Mouse (Mus musculus): ENCODE results near the gene Gpr179. TPM values are rescaled to one million over a fixed set of nuclear protein-coding genes. Genes with fewer than 3 reads are reported as not detected.
A peak's percentile ranks its signal among the peaks of the same experiment; 100 is the strongest.

Gpr179 gene
- polyA plus RNA-seq, 1 experiment from 2014 or later, result 0.19 TPM

DNA sequence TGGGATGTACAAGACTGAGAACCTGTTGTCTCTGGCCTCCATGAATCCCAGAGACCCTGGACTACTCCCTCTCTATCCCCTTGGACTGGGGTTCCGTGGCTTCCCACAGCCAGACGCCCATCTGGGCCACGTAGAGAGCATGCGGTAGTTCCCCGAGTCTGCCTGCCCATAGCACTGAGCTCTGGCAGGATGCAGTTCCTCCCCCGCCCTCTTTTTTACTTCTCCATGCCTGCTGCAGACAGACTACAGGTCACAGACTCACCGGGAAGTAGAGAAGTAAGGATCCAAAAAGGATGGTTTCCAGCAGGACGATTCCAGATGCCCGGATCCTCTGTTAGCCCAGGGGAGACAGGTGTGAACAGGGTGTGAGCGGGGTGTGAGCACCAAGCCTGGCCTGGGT lies 6.4 kb downstream of the Gpr179 start:
- Histone ChIP-seq H3K9ac (replicated peaks; ENCODE audit: low read depth, low read length) (no peak overlapping the region), H3K4me1 (replicated peaks; ENCODE audit: control insufficient read depth, insufficient read depth, low read length) (peaks cover 10% of the 10 kb centered on the region), H3K9me3 (ENCODE audit: control insufficient read depth, low read length) (no peaks in the 10 kb centered on the region), H3K36me3 (ENCODE audit: control insufficient read depth, insufficient read depth) (no peaks in the 10 kb centered on the region), H3K4me2 (ENCODE audit: low read length) (no peak overlapping the region), H3K27me3 (replicated peaks; ENCODE audit: control insufficient read depth, insufficient read depth, low read length) (no peaks in the 10 kb centered on the region), H3K4me3 (replicated peaks; ENCODE audit: low read length) (no peak overlapping the region), H3K27ac (ENCODE audit: low read length) (no peak overlapping the region)
- no peak for ATAC-seq
- 80% methylated on average over 10 of the region's 10 CpGs for WGBS

DNA sequence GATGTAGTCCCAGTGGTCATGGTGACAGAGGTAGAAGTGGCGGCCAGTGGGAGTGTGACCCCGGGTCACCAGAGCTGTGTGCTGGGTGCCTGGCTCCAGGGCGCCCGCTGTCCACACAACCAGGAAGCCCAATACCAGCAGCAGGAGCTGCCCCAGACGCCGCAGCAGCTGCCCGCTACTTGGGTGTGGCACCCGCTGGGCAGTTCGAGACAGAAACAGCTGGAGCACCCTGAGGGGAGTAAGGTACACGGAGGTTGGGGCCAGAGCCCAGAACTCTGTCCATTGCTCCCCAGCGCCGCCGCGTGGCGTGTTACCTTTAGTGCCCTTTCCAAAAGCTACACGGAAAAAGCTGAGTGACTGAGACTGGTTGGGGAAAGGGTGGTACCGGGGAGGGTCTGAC lies 8.3 kb downstream of the Gpr179 start:
- H3K36me3 ChIP-seq (ENCODE audit: control insufficient read depth, insufficient read depth), result no peaks in the 10 kb centered on the region
- no peak overlapping the region for H3K9ac ChIP-seq (replicated peaks; ENCODE audit: low read depth, low read length)
- H3K9me3 ChIP-seq (ENCODE audit: control insufficient read depth, low read length), result no peaks in the 10 kb centered on the region
- no peak overlapping the region for H3K27ac ChIP-seq (ENCODE audit: low read length)
- ATAC-seq, result no peak
- H3K4me1 ChIP-seq (replicated peaks; ENCODE audit: control insufficient read depth, insufficient read depth, low read length), result peaks cover 5% of the 10 kb centered on the region
- WGBS, result 33% methylated on average over 17 of the region's 17 CpGs
- no peak overlapping the region for H3K4me2 ChIP-seq (ENCODE audit: low read length)
- H3K4me3 ChIP-seq (replicated peaks; ENCODE audit: low read length), result no peak overlapping the region
- H3K27me3 ChIP-seq (replicated peaks; ENCODE audit: control insufficient read depth, insufficient read depth, low read length), result no peaks in the 10 kb centered on the region

DNA sequence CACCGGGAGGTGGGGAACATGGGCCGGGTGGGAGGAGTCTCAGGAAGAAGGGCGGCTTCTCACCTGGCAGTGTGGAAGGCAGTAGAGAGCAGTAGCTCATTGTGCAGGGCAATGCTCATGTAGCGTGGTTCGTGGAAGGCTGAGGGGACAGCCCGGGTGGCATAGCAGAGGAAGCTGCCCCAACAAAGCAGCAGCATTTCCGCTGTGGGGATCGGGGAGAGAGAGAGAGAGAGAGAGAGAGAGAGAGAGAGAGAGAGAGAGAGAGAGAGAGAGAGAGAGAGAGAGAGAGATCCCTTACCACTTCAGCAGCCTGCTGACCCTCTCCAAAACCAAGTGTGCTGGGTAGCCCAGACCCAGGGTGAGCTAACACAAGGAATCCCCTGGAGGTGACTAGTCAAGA lies 8.7 kb downstream of the Gpr179 start:
- H3K27ac ChIP-seq (ENCODE audit: low read length), result no peak overlapping the region
- WGBS, result 40% methylated on average over 8 of the region's 8 CpGs

DNA sequence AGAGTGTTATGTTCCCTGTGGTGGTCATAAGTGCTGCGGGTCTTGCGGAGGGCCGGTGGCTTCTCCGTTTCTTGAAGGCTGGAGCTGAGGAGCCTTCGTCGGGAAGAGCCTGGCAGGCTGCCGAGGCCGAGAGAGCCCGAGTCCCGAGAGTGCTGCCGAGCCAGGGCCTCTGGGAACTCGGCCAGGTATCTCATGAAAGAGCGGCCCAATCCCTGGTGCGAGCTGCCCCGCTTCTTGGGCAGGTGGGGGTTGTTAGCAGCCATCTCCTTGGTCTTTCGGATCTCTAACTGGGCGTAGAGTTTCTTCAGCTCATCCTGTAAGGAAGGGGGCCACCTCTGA lies 12.9 kb downstream of the Gpr179 start:
- H3K36me3 ChIP-seq (ENCODE audit: control insufficient read depth, insufficient read depth), result no peaks in the 10 kb centered on the region
- H3K9me3 ChIP-seq (ENCODE audit: control insufficient read depth, low read length), result no peaks in the 10 kb centered on the region
- ATAC-seq, result peak; percentile 31; the same call in 1 of the 2 replicates
- 21% methylated on average over 17 of the region's 17 CpGs for WGBS
- H3K4me3 ChIP-seq (replicated peaks; ENCODE audit: low read length), result peak overlapping the region; percentile 11; the same call in 1 of the 2 replicates
- peak overlapping the region; percentile 37 for H3K9ac ChIP-seq (replicated peaks; ENCODE audit: low read depth, low read length)
- H3K27ac ChIP-seq (ENCODE audit: low read length), result no peak overlapping the region
- peak overlapping the region; percentile 41 for H3K4me2 ChIP-seq (ENCODE audit: low read length)
- peaks cover 10% of the 10 kb centered on the region for H3K4me1 ChIP-seq (replicated peaks; ENCODE audit: control insufficient read depth, insufficient read depth, low read length)
- H3K27me3 ChIP-seq (replicated peaks; ENCODE audit: control insufficient read depth, insufficient read depth, low read length), result no peaks in the 10 kb centered on the region

More for the DNA sequence above, 8.7 kb downstream of the Gpr179 start:
- no peaks in the 10 kb centered on the region for H3K27me3 ChIP-seq (replicated peaks; ENCODE audit: control insufficient read depth, insufficient read depth, low read length)
- no peak overlapping the region for H3K9ac ChIP-seq (replicated peaks; ENCODE audit: low read depth, low read length)
- peaks cover 10% of the 10 kb centered on the region for H3K4me1 ChIP-seq (replicated peaks; ENCODE audit: control insufficient read depth, insufficient read depth, low read length)
- no peak overlapping the region for H3K4me2 ChIP-seq (ENCODE audit: low read length)
- no peak for ATAC-seq
- H3K36me3 ChIP-seq (ENCODE audit: control insufficient read depth, insufficient read depth), result no peaks in the 10 kb centered on the region
- H3K4me3 ChIP-seq (replicated peaks; ENCODE audit: low read length), result no peak overlapping the region
- H3K9me3 ChIP-seq (ENCODE audit: control insufficient read depth, low read length), result no peaks in the 10 kb centered on the region

DNA sequence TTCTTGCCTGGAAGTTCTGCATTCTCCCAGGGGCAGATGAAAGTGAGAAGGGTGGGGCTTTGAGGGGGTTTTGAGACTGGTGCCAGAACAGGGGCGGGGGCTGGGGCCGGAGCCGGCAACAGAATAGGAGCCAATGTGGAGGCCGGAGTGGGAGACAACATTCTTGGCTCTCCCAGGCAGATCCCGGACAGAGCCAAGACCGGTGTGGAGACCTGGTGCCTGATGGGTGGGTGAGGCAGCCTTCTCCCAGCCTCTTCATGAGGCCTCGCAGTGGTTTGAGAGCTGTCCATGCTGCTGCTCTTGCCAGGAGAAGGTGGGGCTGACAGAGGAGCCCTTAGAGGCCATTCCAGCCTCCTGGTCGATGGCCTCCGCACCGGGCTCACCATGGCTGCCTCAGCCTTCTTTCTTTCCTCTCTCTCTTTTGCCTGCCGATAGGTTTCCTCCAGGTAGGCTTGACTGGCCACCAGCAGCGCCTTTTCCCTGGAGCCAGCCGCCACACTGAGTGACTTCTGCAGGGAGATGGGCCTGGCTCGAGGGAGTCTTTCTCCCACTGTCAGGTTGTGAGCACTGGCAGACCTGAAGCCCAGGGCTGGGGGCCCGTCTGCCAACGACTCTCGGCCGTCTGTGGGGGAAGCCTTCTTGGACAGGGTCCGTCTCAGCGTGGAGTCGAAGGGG lies 13.4 kb downstream of the Gpr179 start:
- Histone ChIP-seq H3K4me2 (ENCODE audit: low read length) (peak overlapping the region; percentile 41), H3K4me1 (replicated peaks; ENCODE audit: control insufficient read depth, insufficient read depth, low read length) (peaks cover 10% of the 10 kb centered on the region), H3K4me3 (replicated peaks; ENCODE audit: low read length) (peak overlapping the region; percentile 11; the same call in 1 of the 2 replicates), H3K27ac (ENCODE audit: low read length) (no peak overlapping the region), H3K9ac (replicated peaks; ENCODE audit: low read depth, low read length) (peak overlapping the region; percentile 37), H3K9me3 (ENCODE audit: control insufficient read depth, low read length) (no peaks in the 10 kb centered on the region), H3K36me3 (ENCODE audit: control insufficient read depth, insufficient read depth) (no peaks in the 10 kb centered on the region), H3K27me3 (replicated peaks; ENCODE audit: control insufficient read depth, insufficient read depth, low read length) (no peaks in the 10 kb centered on the region)
- ATAC-seq, result peak; percentile 12; the same call in 1 of the 2 replicates
- WGBS, result 36% methylated on average over 21 of the region's 21 CpGs

DNA sequence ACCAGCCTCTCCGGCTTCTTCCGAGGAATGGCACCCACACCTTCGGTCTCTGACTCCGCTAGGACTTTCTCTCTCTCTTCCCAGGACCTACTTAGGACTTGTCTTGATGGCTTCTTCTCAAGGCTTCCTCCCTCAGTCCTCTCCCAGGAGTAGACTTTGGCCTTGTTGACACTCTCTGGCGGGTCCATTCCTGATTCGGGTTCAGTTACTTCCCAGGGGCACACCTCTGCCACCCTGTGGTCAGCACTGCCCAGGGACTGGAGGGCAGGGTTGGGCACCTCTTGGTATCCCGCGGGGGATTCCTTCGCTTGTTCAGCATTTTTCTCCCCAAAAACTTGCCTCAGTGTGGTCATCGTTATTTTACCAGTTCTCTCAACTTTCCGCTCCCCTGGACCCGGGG lies 14.5 kb downstream of the Gpr179 start:
- no peaks in the 10 kb centered on the region for H3K27me3 ChIP-seq (replicated peaks; ENCODE audit: control insufficient read depth, insufficient read depth, low read length)
- no peak for ATAC-seq
- H3K36me3 ChIP-seq (ENCODE audit: control insufficient read depth, insufficient read depth), result no peaks in the 10 kb centered on the region
- H3K4me2 ChIP-seq (ENCODE audit: low read length), result no peak overlapping the region
- 89% methylated on average over 12 of the region's 12 CpGs for WGBS
- H3K4me1 ChIP-seq (replicated peaks; ENCODE audit: control insufficient read depth, insufficient read depth, low read length), result peaks cover 10% of the 10 kb centered on the region
- H3K4me3 ChIP-seq (replicated peaks; ENCODE audit: low read length), result no peak overlapping the region
- no peak overlapping the region for H3K27ac ChIP-seq (ENCODE audit: low read length)
- H3K9me3 ChIP-seq (ENCODE audit: control insufficient read depth, low read length), result no peaks in the 10 kb centered on the region
- H3K9ac ChIP-seq (replicated peaks; ENCODE audit: low read depth, low read length), result no peak overlapping the region

DNA sequence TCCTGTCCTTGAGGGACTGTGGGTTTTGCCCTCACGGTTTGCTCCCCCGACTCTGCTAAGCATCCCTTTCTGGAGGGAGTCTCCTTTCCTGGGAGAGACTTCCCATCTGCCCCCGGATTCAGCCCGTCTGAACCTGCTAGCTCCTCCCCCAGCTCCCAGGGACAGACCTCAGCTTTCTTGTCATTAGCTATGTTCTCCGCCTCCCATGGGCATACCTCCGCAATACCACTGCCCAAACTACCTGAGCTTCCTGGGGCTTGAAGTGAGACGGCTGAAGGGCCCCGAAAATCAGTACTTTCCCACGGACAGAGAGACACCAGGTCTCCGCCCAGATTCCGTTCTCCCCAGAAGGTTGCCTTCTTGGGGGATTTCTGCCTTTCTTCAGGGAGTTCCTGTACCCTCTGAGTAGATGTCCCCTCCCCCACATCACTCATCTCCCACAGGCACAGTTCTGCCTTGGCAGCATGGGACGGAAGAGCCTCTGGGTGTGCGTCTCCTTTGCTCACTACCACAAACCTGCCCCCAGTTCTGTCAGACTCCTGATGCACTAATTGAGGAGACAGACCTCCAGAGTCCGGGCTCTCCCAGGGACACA lies 15.0 kb downstream of the Gpr179 start:
- H3K4me1 ChIP-seq (replicated peaks; ENCODE audit: control insufficient read depth, insufficient read depth, low read length), result peaks cover 10% of the 10 kb centered on the region
- H3K4me2 ChIP-seq (ENCODE audit: low read length), result no peak overlapping the region
- no peaks in the 10 kb centered on the region for H3K9me3 ChIP-seq (ENCODE audit: control insufficient read depth, low read length)
- 68% methylated on average over 14 of the region's 14 CpGs for WGBS
- H3K27me3 ChIP-seq (replicated peaks; ENCODE audit: control insufficient read depth, insufficient read depth, low read length), result no peaks in the 10 kb centered on the region
- no peak overlapping the region for H3K9ac ChIP-seq (replicated peaks; ENCODE audit: low read depth, low read length)
- H3K36me3 ChIP-seq (ENCODE audit: control insufficient read depth, insufficient read depth), result no peaks in the 10 kb centered on the region
- no peak for ATAC-seq
- H3K27ac ChIP-seq (ENCODE audit: low read length), result no peak overlapping the region
- no peak overlapping the region for H3K4me3 ChIP-seq (replicated peaks; ENCODE audit: low read length)

DNA sequence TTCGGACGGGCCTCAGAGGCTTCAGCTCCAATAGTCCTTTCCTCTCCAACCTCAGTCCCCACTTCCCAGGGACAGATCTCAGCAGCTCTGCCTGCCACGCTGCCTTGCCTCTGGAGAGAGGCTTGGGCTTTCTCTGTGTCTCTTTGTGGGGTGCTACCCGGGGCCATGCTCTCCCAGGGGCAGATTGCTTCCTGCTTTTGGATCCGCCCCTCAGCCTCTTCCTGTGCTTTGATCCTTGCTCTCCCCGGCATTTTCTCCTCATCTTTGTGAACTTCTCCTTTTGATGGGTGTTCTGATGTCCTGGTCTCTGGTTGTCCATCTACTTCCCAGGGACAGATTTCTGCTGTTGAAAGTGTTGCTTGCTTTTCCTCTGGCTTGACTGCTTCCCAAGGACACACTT lies 15.6 kb downstream of the Gpr179 start:
- Histone ChIP-seq H3K9ac (replicated peaks; ENCODE audit: low read depth, low read length) (no peak overlapping the region), H3K4me1 (replicated peaks; ENCODE audit: control insufficient read depth, insufficient read depth, low read length) (peaks cover 10% of the 10 kb centered on the region), H3K4me2 (ENCODE audit: low read length) (no peak overlapping the region), H3K27me3 (replicated peaks; ENCODE audit: control insufficient read depth, insufficient read depth, low read length) (no peaks in the 10 kb centered on the region), H3K9me3 (ENCODE audit: control insufficient read depth, low read length) (no peaks in the 10 kb centered on the region), H3K4me3 (replicated peaks; ENCODE audit: low read length) (no peak overlapping the region), H3K36me3 (ENCODE audit: control insufficient read depth, insufficient read depth) (no peaks in the 10 kb centered on the region), H3K27ac (ENCODE audit: low read length) (no peak overlapping the region)
- 57% methylated on average over 6 of the region's 6 CpGs for WGBS
- ATAC-seq, result no peak

DNA sequence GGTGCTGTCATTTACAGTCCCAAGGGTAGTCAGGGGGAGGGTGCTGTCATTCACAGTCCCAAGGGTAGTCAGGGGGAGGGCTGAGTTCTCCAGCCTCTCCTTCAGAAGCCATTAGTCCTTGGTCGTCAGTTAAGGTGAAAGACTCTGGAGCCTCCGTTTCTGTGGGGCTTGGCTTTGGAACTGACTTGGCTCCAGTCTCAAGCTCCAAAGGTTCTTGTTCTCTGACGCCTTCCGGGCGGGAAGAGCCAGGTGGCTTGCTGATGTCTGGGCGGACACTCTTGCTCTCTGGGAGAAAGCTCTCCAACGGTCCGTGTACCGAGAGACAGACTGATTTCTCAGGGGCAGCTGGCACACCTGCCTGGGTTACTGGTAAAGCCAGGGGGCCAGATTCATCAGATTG lies 17.5 kb downstream of the Gpr179 start:
- H3K36me3 ChIP-seq (ENCODE audit: control insufficient read depth, insufficient read depth), result peaks cover 3% of the 10 kb centered on the region; the same call in 1 of the 2 replicates
- no peak overlapping the region for H3K9ac ChIP-seq (replicated peaks; ENCODE audit: low read depth, low read length)
- H3K4me1 ChIP-seq (replicated peaks; ENCODE audit: control insufficient read depth, insufficient read depth, low read length), result peaks cover 10% of the 10 kb centered on the region
- no peak overlapping the region for H3K4me3 ChIP-seq (replicated peaks; ENCODE audit: low read length)
- H3K27me3 ChIP-seq (replicated peaks; ENCODE audit: control insufficient read depth, insufficient read depth, low read length), result no peaks in the 10 kb centered on the region
- H3K27ac ChIP-seq (ENCODE audit: low read length), result no peak overlapping the region
- H3K4me2 ChIP-seq (ENCODE audit: low read length), result no peak overlapping the region
- ATAC-seq, result no peak
- WGBS, result 88% methylated on average over 9 of the region's 9 CpGs
- no peaks in the 10 kb centered on the region for H3K9me3 ChIP-seq (ENCODE audit: control insufficient read depth, low read length)
